Mouse (Mus musculus): Measurements from ENCODE around the gene Kirrel3. TPM values are rescaled to one million over a fixed set of nuclear protein-coding genes. Genes with fewer than 3 reads are reported as not detected.
A peak's percentile ranks its signal among the peaks of the same experiment; 100 is the strongest.

Gene Kirrel3
- 0.23 and 0.24 TPM in 2 replicates for polyA plus RNA-seq (2015; fragmentation: Nextera tagmentation; extraction: Ambion mirVana)

DNA sequence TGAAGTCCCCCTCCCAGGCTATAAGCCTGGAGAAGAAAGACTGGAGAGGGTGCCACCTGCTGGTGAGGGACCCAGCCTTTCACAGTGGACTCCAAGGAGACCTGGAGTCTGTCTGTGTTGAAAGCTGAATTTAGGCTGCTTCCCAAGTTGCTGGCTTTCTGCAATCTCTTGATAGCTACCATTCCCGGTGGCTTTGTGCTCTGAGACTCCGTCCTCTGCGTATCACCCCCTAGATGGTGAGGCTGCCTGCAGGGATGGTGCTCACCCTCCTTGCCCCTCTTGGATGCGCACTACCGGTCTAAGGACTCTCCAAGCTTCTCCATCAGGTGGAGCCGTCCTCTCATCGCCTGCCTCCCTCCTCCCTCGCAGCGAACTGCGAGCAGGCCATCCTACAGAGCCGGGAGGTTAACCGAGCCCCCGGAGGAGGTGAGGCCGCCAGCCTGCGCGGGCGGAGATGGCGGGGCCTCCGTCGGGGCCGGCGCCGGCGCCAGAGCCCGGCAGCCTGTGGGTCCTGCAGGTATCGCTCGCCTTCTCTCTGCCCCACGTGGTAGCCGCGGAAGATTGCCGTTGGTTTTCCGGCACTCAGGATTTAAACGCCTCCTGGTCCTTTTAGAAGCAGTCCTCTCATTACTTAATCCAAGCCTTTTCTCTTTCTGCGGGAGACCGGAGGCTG, at the start of gene Kirrel3:
Kirrel3 (plus strand) TSS at position 136 of the 673 bp plus-strand sequence.
- Histone ChIP-seq H3K4me1 (replicated peaks) (no peaks in the 10 kb centered on the region), H3K36me3 (no peaks in the 10 kb centered on the region), H3K9ac (no peak within 1 kb of the TSS), H3K27me3 (peaks cover 66% of the 10 kb centered on the region), H3K27ac (no peak within 1 kb of the TSS), H3K9me3 (replicated peaks) (no peaks in the 10 kb centered on the region), H3K4me2 (peak within 1 kb of the TSS; percentile 37), H3K4me3 (replicated peaks) (peak within 1 kb of the TSS; percentile 16)
- DNase-seq (no peak), ATAC-seq (ENCODE audit: low read depth) (no peak)
- WGBS (ENCODE audit: insufficient replicate concordance), result 0% methylated on average over 35 of the region's 35 CpGs

- Histone ChIP-seq H3K4me3 (replicated peaks) (no peak overlapping the region), H3K27ac (no peak overlapping the region), H3K27me3 (no peaks in the 10 kb centered on the region), H3K4me1 (replicated peaks) (no peaks in the 10 kb centered on the region), H3K4me2 (no peak overlapping the region), H3K9me3 (replicated peaks) (no peaks in the 10 kb centered on the region), H3K9ac (no peak overlapping the region), H3K36me3 (no peaks in the 10 kb centered on the region)
- ATAC-seq (ENCODE audit: low read depth) (no peak), DNase-seq (no peak)
- WGBS (ENCODE audit: insufficient replicate concordance), result 57% methylated on average over 4 of the region's 4 CpGs
These were observed 45.0 kb upstream of the Kirrel3 start for GRCm38 (mm10) chr9:34440721-34441120.

- DNase-seq (no peak), ATAC-seq (ENCODE audit: low read depth) (no peak)
- no peaks in the 10 kb centered on the region for H3K4me1 ChIP-seq (replicated peaks)
- 55% methylated on average over 4 of the region's 4 CpGs for WGBS (ENCODE audit: insufficient replicate concordance)
- no peaks in the 10 kb centered on the region for H3K27me3 ChIP-seq
- no peak overlapping the region for H3K4me2 ChIP-seq
- 0 out of 2 replicates have a peak, but pooled peaks cover 4% of the 10 kb centered on the region for H3K9me3 ChIP-seq (replicated peaks)
- H3K27ac ChIP-seq, result no peak overlapping the region
- no peaks in the 10 kb centered on the region for H3K36me3 ChIP-seq
- H3K9ac ChIP-seq, result no peak overlapping the region
- no peak overlapping the region for H3K4me3 ChIP-seq (replicated peaks)
These were observed 41.7 kb upstream of the Kirrel3 start for GRCm38 (mm10) chr9:34443950-34444349.

DNA sequence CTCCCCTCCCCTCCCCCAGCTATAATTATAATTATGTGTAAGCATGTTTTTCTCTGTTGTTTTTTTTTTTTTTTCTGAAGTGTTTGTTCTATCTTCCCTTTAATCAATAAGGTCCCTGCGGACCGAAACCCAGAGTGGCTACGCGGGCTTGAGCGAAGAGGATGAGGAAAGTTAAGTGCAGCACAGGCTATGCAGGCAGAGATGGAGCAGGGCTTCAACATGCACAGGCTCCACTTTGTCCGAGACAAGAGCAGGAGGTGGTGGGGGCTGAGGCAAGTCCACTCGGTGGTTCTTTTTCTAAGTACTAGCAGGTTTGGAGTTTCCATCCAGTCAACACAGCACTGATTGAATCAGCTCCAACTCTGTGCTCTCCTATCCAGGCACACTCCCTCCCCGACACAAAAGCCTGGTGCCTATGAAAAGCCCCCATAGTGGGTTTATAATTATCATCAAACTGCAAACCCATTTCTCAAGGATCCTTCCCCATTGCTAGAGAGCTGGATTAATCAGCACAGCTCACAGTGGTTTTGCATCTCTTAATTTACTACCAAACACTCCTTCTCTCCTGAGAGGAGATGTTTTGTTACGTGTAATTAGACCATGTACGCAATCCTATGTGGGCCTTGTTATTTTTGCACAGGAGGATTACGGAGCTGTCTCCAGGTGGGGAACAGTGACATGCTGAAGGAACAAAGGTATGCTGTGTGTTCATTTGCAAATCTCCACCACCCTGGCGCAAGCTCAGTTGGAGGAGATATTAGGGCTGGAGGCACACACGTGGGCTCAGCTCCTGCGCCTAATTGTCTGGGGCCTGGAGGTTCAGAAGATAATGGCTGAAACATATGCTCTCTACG, 39.0 kb upstream of the Kirrel3 start:
- WGBS (ENCODE audit: insufficient replicate concordance), result 67% methylated on average over 15 of the region's 15 CpGs

GRCm38 (mm10) chr9:34447736-34448135, 38.0 kb upstream of the Kirrel3 start:
- 69% methylated on average over 2 of the region's 2 CpGs for WGBS (ENCODE audit: insufficient replicate concordance)
- H3K4me3 ChIP-seq (replicated peaks), result no peak overlapping the region
- H3K9me3 ChIP-seq (replicated peaks), result peaks cover 4% of the 10 kb centered on the region; the same call in 1 of the 2 replicates
- H3K4me2 ChIP-seq, result no peak overlapping the region
- H3K27ac ChIP-seq, result no peak overlapping the region
- DNase-seq (no peak), ATAC-seq (ENCODE audit: low read depth) (no peak)
- H3K9ac ChIP-seq, result no peak overlapping the region
- no peaks in the 10 kb centered on the region for H3K27me3 ChIP-seq
- H3K36me3 ChIP-seq, result no peaks in the 10 kb centered on the region
- no peaks in the 10 kb centered on the region for H3K4me1 ChIP-seq (replicated peaks)

More for the DNA sequence above, 39.0 kb upstream of the Kirrel3 start:
- ATAC-seq (ENCODE audit: low read depth) (no peak), DNase-seq (no peak)
- H3K4me1 ChIP-seq (replicated peaks), result no peaks in the 10 kb centered on the region
- peaks cover 4% of the 10 kb centered on the region; the same call in 1 of the 2 replicates for H3K9me3 ChIP-seq (replicated peaks)
- no peak overlapping the region for H3K27ac ChIP-seq
- H3K4me3 ChIP-seq (replicated peaks), result no peak overlapping the region
- H3K36me3 ChIP-seq, result no peaks in the 10 kb centered on the region
- H3K9ac ChIP-seq, result no peak overlapping the region
- no peaks in the 10 kb centered on the region for H3K27me3 ChIP-seq
- no peak overlapping the region for H3K4me2 ChIP-seq

DNA sequence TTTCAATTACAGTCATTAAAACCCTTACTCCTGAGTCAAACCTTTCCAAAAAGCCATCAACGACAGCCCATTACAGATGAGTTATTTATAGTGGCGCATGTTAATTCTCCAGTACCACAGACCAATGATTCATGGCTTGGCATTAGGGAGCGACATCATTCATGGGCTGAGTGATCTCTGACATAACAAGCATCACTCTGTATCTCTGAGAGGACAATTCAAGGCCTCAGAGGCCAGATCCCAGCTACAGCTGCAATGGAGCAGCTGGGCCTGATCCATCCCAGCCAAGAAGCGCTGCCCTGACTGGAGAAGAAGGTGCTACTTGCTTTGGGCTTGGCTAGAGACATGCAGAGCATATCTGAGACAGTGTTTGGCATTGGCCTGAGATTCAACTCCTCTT, 37.2 kb upstream of the Kirrel3 start:
- H3K4me1 ChIP-seq (replicated peaks), result no peaks in the 10 kb centered on the region
- ATAC-seq (ENCODE audit: low read depth) (no peak), DNase-seq (no peak)
- no peaks in the 10 kb centered on the region for H3K36me3 ChIP-seq
- H3K9me3 ChIP-seq (replicated peaks), result peaks cover 4% of the 10 kb centered on the region; the same call in 1 of the 2 replicates
- no peak overlapping the region for H3K9ac ChIP-seq
- no peak overlapping the region for H3K4me2 ChIP-seq
- no peak overlapping the region for H3K27ac ChIP-seq
- WGBS (ENCODE audit: insufficient replicate concordance), result 66% methylated on average over 4 of the region's 4 CpGs
- H3K4me3 ChIP-seq (replicated peaks), result no peak overlapping the region
- no peaks in the 10 kb centered on the region for H3K27me3 ChIP-seq

DNA sequence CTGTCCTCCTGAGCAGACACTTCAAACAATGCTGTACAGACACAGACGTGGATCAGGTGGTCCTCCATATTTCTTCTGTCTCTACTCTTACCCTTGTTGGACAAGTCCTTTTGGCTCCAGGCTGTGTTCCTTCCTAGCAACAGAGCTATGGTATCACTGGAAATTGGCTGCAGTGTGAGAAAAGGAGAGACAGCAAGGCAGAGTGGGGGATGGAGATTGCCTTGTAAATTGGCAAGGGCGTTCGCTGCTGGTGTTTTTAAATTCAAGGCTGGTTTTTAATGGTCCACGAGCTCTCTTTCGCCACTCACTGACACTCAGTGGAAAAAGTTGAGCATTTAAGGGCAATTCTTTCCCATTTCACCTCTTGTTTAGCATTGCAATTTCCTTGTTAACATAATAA, 27.5 kb upstream of the Kirrel3 start:
- Histone ChIP-seq H3K4me1 (replicated peaks) (no peaks in the 10 kb centered on the region), H3K36me3 (no peaks in the 10 kb centered on the region), H3K9me3 (replicated peaks) (no peaks in the 10 kb centered on the region), H3K27ac (no peak overlapping the region), H3K4me3 (replicated peaks) (no peak overlapping the region), H3K27me3 (no peaks in the 10 kb centered on the region), H3K9ac (no peak overlapping the region), H3K4me2 (no peak overlapping the region)
- 58% methylated on average over 5 of the region's 5 CpGs for whole genome bisulfite sequencing (ENCODE audit: insufficient replicate concordance)
- ATAC-seq (ENCODE audit: low read depth) (no peak), DNase-seq (no peak)

GRCm38 (mm10) chr9:34459968-34460367, 25.7 kb upstream of the Kirrel3 start:
- Histone ChIP-seq H3K4me1 (replicated peaks) (no peaks in the 10 kb centered on the region), H3K36me3 (no peaks in the 10 kb centered on the region), H3K4me2 (no peak overlapping the region), H3K9me3 (replicated peaks) (no peaks in the 10 kb centered on the region), H3K4me3 (replicated peaks) (no peak overlapping the region), H3K9ac (no peak overlapping the region), H3K27ac (no peak overlapping the region), H3K27me3 (no peaks in the 10 kb centered on the region)
- ATAC-seq (ENCODE audit: low read depth) (no peak), DNase-seq (no peak)
- WGBS (ENCODE audit: insufficient replicate concordance), result 48% methylated on average over 5 of the region's 5 CpGs

DNA sequence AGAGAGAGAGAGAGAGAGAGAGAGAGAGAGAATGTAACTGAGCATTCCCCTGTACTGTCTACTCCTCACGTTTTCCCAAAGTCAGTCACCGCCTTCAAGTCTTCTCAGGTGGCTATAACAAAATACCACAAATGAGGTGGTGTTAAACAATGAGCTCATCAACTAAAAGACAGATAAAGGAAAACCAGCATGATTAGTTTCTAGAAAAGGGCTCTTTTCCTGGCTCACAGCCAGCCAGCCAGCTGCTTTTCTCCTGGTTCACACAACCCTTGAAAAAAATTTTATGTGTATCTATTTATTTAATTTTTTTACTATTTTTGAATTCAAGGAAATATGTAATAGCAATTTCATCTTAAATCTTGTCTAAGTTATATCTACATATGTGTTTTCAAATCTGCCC, 22.0 kb upstream of the Kirrel3 start:
- H3K4me1 ChIP-seq (replicated peaks), result no peaks in the 10 kb centered on the region
- no peak for DNase-seq
- no peak overlapping the region for H3K9ac ChIP-seq
- no peaks in the 10 kb centered on the region for H3K36me3 ChIP-seq
- H3K27ac ChIP-seq, result no peak overlapping the region
- H3K27me3 ChIP-seq, result no peaks in the 10 kb centered on the region
- no peak for ATAC-seq (ENCODE audit: low read depth)
- no peak overlapping the region for H3K4me2 ChIP-seq
- WGBS (ENCODE audit: insufficient replicate concordance), result 53% methylated on average over 2 of the region's 2 CpGs
- no peak overlapping the region for H3K4me3 ChIP-seq (replicated peaks)
- H3K9me3 ChIP-seq (replicated peaks), result no peaks in the 10 kb centered on the region

GRCm38 (mm10) chr9:34466058-34466457, 19.6 kb upstream of the Kirrel3 start:
- ATAC-seq (ENCODE audit: low read depth) (no peak), DNase-seq (no peak)
- H3K4me1 ChIP-seq (replicated peaks), result no peaks in the 10 kb centered on the region
- H3K27me3 ChIP-seq, result no peaks in the 10 kb centered on the region
- H3K9ac ChIP-seq, result no peak overlapping the region
- H3K36me3 ChIP-seq, result no peaks in the 10 kb centered on the region
- H3K9me3 ChIP-seq (replicated peaks), result no peaks in the 10 kb centered on the region
- 36% methylated on average over 3 of the region's 3 CpGs for WGBS (ENCODE audit: insufficient replicate concordance)
- no peak overlapping the region for H3K27ac ChIP-seq
- no peak overlapping the region for H3K4me2 ChIP-seq
- no peak overlapping the region for H3K4me3 ChIP-seq (replicated peaks)

GRCm38 (mm10) chr9:34469180-34469579, 16.5 kb upstream of the Kirrel3 start:
- Histone ChIP-seq H3K4me3 (replicated peaks) (no peak overlapping the region), H3K36me3 (no peaks in the 10 kb centered on the region), H3K4me2 (no peak overlapping the region), H3K4me1 (replicated peaks) (no peaks in the 10 kb centered on the region), H3K27me3 (no peaks in the 10 kb centered on the region), H3K9ac (no peak overlapping the region), H3K9me3 (replicated peaks) (no peaks in the 10 kb centered on the region), H3K27ac (no peak overlapping the region)
- ATAC-seq (ENCODE audit: low read depth) (no peak), DNase-seq (no peak)
- WGBS (ENCODE audit: insufficient replicate concordance), result 50% methylated on average over 3 of the region's 3 CpGs

All from liver, embryonic 13.5 days (tissue).